Mouse (Mus musculus): Measurements from ENCODE around the gene Hepacam. TPM values are rescaled to one million over a fixed set of nuclear protein-coding genes. Genes with fewer than 3 reads are reported as not detected.
A peak's percentile ranks its signal among the peaks of the same experiment; 100 is the strongest.

Gene Hepacam
- polyA plus RNA-seq, 1 experiment from 2014 or later, result 0.04 TPM

DNA sequence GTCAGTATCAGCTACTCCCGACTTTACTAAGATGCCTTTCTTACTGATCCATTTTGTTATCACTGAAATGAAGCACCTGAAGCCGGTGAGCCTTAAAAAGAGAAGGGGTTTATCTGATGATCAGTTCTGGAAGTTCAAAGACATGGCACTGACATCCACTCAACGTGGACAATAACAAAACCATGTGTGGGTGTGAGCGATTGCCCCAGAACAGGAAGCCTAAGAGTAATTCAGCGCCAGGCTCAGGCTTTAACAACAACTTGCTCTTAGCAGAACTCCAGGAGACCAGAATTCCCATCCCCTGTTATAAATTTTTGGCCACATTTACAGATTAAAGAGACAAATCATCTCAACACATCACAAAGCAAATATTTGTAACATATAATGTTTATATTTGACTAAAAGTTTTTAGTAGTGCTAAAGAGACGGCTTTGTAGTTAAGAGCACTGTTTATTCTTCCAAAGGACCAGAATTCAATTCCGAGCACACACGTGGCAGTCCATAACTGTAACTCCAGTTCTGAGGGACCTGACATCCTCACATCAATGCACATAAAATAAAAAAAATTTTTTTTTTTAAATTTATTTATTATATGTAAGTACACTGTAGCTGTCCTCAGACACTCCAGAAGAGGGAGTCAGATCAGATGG lies 26.5 kb downstream of the Hepacam start:
- no peak for DNase-seq (ENCODE audit: low spot score)
- no peaks in the 10 kb centered on the region for H3K27me3 ChIP-seq (ENCODE audit: low read depth, poor library complexity, severe bottlenecking)
- H3K9me3 ChIP-seq (replicated peaks), result no peaks in the 10 kb centered on the region
- H3K36me3 ChIP-seq, result no peaks in the 10 kb centered on the region
- no peak overlapping the region for H3K27ac ChIP-seq
- WGBS, result 73% methylated on average over 8 of the region's 8 CpGs
- H3K4me1 ChIP-seq, result no peaks in the 10 kb centered on the region
- H3K4me3 ChIP-seq, result no peak overlapping the region

DNA sequence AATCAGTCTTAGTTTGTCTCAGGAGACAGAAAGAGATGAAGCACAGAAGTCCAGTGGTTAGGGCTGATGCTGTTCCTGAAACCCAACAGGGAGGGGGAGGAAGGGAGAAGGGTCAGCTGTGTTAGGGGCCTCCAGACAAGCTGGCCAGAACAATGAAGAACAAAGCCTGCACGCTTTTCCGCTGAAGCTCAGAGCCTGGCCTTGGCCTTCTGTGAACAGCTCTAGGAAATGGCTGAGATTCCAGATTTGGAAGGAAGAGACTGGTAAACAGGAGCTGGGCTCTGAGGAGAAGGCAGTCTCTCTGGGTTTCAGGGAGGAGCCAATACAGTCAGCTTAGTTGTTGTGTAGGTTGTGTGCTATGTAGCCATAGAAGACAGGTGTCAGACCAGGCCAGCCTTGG lies 33.4 kb downstream of the Hepacam start:
- 78% methylated on average over 2 of the region's 2 CpGs for WGBS
- DNase-seq (ENCODE audit: low spot score), result no peak
- Histone ChIP-seq H3K27me3 (ENCODE audit: low read depth, poor library complexity, severe bottlenecking) (peaks cover 3% of the 10 kb centered on the region; the same call in 1 of the 2 replicates), H3K36me3 (no peaks in the 10 kb centered on the region), H3K9me3 (replicated peaks) (no peaks in the 10 kb centered on the region), H3K4me3 (no peak overlapping the region), H3K4me1 (peaks cover 4% of the 10 kb centered on the region; the same call in 1 of the 2 replicates), H3K27ac (no peak overlapping the region)

GRCm38 (mm10) chr9:37401802-37402201 lies 34.7 kb downstream of the Hepacam start, which contains the start of gene Robo4:
Gene Robo4 (plus strand): TSS chr9:37401897.
- H3K36me3 ChIP-seq, result no peaks in the 10 kb centered on the region
- H3K4me3 ChIP-seq, result peak within 1 kb of the TSS; percentile 29
- 17% methylated on average over 7 of the region's 7 CpGs for WGBS
- H3K9me3 ChIP-seq (replicated peaks), result no peaks in the 10 kb centered on the region
- peaks cover 8% of the 10 kb centered on the region for H3K27me3 ChIP-seq (ENCODE audit: low read depth, poor library complexity, severe bottlenecking)
- peak within 1 kb of the TSS; percentile 15; the same call in 1 of the 2 replicates for H3K27ac ChIP-seq
- no peak for DNase-seq (ENCODE audit: low spot score)
- peaks cover 4% of the 10 kb centered on the region; the same call in 1 of the 2 replicates for H3K4me1 ChIP-seq

DNA sequence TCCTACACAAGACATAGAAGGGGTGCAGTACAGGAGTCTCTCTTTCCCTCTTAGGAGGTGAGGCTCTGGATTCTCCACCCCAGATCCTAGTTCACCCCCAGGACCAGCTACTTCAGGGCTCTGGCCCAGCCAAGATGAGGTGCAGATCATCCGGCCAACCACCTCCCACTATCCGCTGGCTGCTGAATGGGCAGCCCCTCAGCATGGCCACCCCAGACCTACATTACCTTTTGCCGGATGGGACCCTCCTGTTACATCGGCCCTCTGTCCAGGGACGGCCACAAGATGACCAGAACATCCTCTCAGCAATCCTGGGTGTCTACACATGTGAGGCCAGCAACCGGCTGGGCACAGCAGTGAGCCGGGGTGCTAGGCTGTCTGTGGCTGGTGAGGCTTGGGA lies 35.4 kb downstream of the Hepacam start:
- H3K27ac ChIP-seq, result peak overlapping the region; percentile 15; the same call in 1 of the 2 replicates

DNA sequence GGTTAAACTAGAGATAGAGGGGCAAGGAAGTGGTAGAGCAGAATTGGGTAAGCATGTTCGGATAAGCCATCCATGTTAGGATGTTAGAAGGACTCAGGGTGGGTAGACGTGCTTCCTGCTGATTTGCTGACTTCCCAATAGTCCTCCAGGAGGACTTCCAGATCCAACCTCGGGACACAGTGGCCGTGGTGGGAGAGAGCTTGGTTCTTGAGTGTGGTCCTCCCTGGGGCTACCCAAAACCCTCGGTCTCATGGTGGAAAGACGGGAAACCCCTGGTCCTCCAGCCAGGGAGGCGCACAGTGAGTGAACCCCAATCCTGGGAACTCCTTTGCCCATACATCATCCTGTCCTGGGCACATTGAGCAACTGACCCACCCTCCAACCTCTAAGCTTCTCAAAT lies 35.9 kb downstream of the Hepacam start:
- Histone ChIP-seq H3K9me3 (replicated peaks) (no peaks in the 10 kb centered on the region), H3K4me1 (peaks cover 7% of the 10 kb centered on the region), H3K36me3 (no peaks in the 10 kb centered on the region), H3K27me3 (ENCODE audit: low read depth, poor library complexity, severe bottlenecking) (peaks cover 20% of the 10 kb centered on the region), H3K4me3 (peak overlapping the region; percentile 29; the same call in 1 of the 2 replicates), H3K27ac (no peak overlapping the region)
- DNase-seq (ENCODE audit: low spot score), result no peak
- WGBS, result 89% methylated on average over 7 of the region's 7 CpGs

More for the DNA sequence above, 35.4 kb downstream of the Hepacam start:
- Histone ChIP-seq H3K36me3 (no peaks in the 10 kb centered on the region), H3K9me3 (replicated peaks) (no peaks in the 10 kb centered on the region), H3K4me3 (peak overlapping the region; percentile 29), H3K27me3 (ENCODE audit: low read depth, poor library complexity, severe bottlenecking) (peaks cover 15% of the 10 kb centered on the region), H3K4me1 (peaks cover 4% of the 10 kb centered on the region; the same call in 1 of the 2 replicates)
- no peak for DNase-seq (ENCODE audit: low spot score)
- WGBS, result 88% methylated on average over 7 of the region's 7 CpGs

GRCm38 (mm10) chr9:37406372-37406771 lies 39.2 kb downstream of the Hepacam start:
- no peak for DNase-seq (ENCODE audit: low spot score)
- WGBS, result 0% methylated on average over 1 of the region's 1 CpGs
- Histone ChIP-seq H3K4me1 (peaks cover 9% of the 10 kb centered on the region), H3K9me3 (replicated peaks) (no peaks in the 10 kb centered on the region), H3K27me3 (ENCODE audit: low read depth, poor library complexity, severe bottlenecking) (peaks cover 26% of the 10 kb centered on the region), H3K27ac (no peak overlapping the region), H3K4me3 (no peak overlapping the region), H3K36me3 (no peaks in the 10 kb centered on the region)

- WGBS, result 14% methylated on average over 19 of the region's 19 CpGs
- Histone ChIP-seq H3K4me3 (peak overlapping the region; percentile 29; the same call in 1 of the 2 replicates), H3K27me3 (ENCODE audit: low read depth, poor library complexity, severe bottlenecking) (peaks cover 26% of the 10 kb centered on the region), H3K36me3 (no peaks in the 10 kb centered on the region), H3K4me1 (peaks cover 6% of the 10 kb centered on the region), H3K27ac (0 out of 2 replicates have a peak overlapping the region, but pooled peaks have one; percentile 19), H3K9me3 (replicated peaks) (no peaks in the 10 kb centered on the region)
- peak; percentile 45 for DNase-seq (ENCODE audit: low spot score)
Measured at GRCm38 (mm10) chr9:37407850-37408502, 40.8 kb downstream of the Hepacam start.

- H3K9me3 ChIP-seq (replicated peaks), result no peaks in the 10 kb centered on the region
- peaks cover 26% of the 10 kb centered on the region for H3K27me3 ChIP-seq (ENCODE audit: low read depth, poor library complexity, severe bottlenecking)
- H3K27ac ChIP-seq, result no peak overlapping the region
- WGBS, result 80% methylated on average over 8 of the region's 8 CpGs
- H3K4me1 ChIP-seq, result peaks cover 6% of the 10 kb centered on the region
- H3K36me3 ChIP-seq, result no peaks in the 10 kb centered on the region
- no peak for DNase-seq (ENCODE audit: low spot score)
- no peak overlapping the region for H3K4me3 ChIP-seq
Measured at GRCm38 (mm10) chr9:37409698-37410445, 42.7 kb downstream of the Hepacam start.

GRCm38 (mm10) chr9:37412989-37413388 lies 45.8 kb downstream of the Hepacam start:
- DNase-seq (ENCODE audit: low spot score), result no peak
- peaks cover 11% of the 10 kb centered on the region for H3K4me1 ChIP-seq
- H3K36me3 ChIP-seq, result no peaks in the 10 kb centered on the region
- no peak overlapping the region for H3K4me3 ChIP-seq
- no peaks in the 10 kb centered on the region for H3K9me3 ChIP-seq (replicated peaks)
- WGBS, result 58% methylated on average over 3 of the region's 3 CpGs
- H3K27me3 ChIP-seq (ENCODE audit: low read depth, poor library complexity, severe bottlenecking), result peaks cover 7% of the 10 kb centered on the region
- H3K27ac ChIP-seq, result no peak overlapping the region

GRCm38 (mm10) chr9:37414666-37415065 lies 47.5 kb downstream of the Hepacam start:
- Histone ChIP-seq H3K27me3 (ENCODE audit: low read depth, poor library complexity, severe bottlenecking) (peaks cover 14% of the 10 kb centered on the region), H3K4me1 (peaks cover 8% of the 10 kb centered on the region; the same call in 1 of the 2 replicates), H3K4me3 (no peak overlapping the region), H3K9me3 (replicated peaks) (no peaks in the 10 kb centered on the region), H3K36me3 (no peaks in the 10 kb centered on the region), H3K27ac (no peak overlapping the region)
- DNase-seq (ENCODE audit: low spot score), result no peak
- WGBS, result 87% methylated on average over 3 of the region's 3 CpGs

DNA sequence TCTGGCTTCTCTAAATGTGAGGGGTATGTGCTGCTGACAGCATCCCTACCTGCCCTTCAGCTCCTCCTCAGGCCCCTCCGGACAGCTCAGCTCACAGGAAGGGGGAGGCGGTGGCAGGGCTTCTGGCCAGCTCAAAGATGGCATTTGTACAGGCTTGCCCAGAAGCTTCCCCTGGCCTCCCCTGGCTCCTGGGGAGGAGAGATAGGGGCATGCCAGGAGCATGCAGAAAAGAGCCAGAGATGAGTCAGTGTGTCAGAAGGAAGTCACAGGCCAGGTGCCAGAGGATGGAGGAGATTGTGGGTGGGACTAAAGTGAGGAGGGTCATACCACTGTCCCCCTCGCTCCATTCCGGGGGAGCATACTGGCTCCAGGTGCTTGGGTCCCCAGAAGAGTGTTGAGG lies 51.6 kb downstream of the Hepacam start:
- no peak for DNase-seq (ENCODE audit: low spot score)
- Histone ChIP-seq H3K4me1 (peaks cover 19% of the 10 kb centered on the region), H3K4me3 (no peak overlapping the region), H3K27me3 (ENCODE audit: low read depth, poor library complexity, severe bottlenecking) (peaks cover 44% of the 10 kb centered on the region), H3K27ac (no peak overlapping the region), H3K36me3 (no peaks in the 10 kb centered on the region), H3K9me3 (replicated peaks) (no peaks in the 10 kb centered on the region)
- 83% methylated on average over 4 of the region's 4 CpGs for WGBS

DNA sequence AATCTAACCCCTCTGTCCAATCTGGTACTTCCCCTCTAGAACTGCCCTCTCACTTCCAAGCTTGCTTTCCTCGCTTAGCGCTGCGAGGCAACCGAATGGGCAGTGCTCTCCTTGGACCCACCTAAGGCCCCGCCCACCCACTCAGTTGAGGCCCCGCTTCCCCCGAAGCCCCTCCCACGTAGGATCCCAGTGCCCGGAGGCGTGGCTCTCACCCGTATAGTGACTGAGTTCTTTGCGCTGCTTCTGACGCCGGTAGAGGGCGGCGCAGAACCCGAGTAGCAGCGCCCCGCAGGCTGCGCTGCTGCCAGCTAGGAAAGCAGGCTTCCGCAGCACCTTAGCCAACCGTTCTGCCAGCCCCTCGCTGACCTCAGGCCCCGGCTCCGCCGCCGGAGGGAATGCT lies 53.5 kb downstream of the Hepacam start:
- peak overlapping the region; percentile 37; the same call in 1 of the 2 replicates for H3K27ac ChIP-seq
- 1% methylated on average over 27 of the region's 27 CpGs for WGBS
- H3K27me3 ChIP-seq (ENCODE audit: low read depth, poor library complexity, severe bottlenecking), result peaks cover 46% of the 10 kb centered on the region
- no peaks in the 10 kb centered on the region for H3K9me3 ChIP-seq (replicated peaks)
- H3K36me3 ChIP-seq, result no peaks in the 10 kb centered on the region
- peak; percentile 92 for DNase-seq (ENCODE audit: low spot score)
- peak overlapping the region; percentile 42 for H3K4me3 ChIP-seq
- H3K4me1 ChIP-seq, result peaks cover 19% of the 10 kb centered on the region
